Mouse (Mus musculus): ENCODE results near the gene Plppr2. TPM values are rescaled to one million over a fixed set of nuclear protein-coding genes. Genes with fewer than 3 reads are reported as not detected.

The Plppr2 gene
- total RNA-seq, 2 experiments from 2014 or later = 350 to 352 TPM

- DNase-seq (ENCODE audit: low spot score in 2 of 2) = no peak
These were observed 23.9 kb downstream of the Plppr2 start for GRCm38 (mm10) chr9:21960558-21961208.

- DNase-seq (ENCODE audit: low spot score in 2 of 2) = no peak
These were observed 24.6 kb downstream of the Plppr2 start for GRCm38 (mm10) chr9:21961366-21961980.

- no peak for DNase-seq (ENCODE audit: low spot score in 2 of 2)
These were observed 25.2 kb downstream of the Plppr2 start for GRCm38 (mm10) chr9:21962010-21962409.

GRCm38 (mm10) chr9:21962416-21963059 lies 25.7 kb downstream of the Plppr2 start:
- DNase-seq (ENCODE audit: low spot score in 2 of 2) = peak in 1 of 2 experiments; percentile 68

GRCm38 (mm10) chr9:21963417-21963816 lies 26.6 kb downstream of the Plppr2 start, which contains the start of gene Epor:
Gene Epor (minus strand): TSS chr9:21963506.
- DNase-seq (ENCODE audit: low spot score in 2 of 2) = no peak

GRCm38 (mm10) chr9:21968883-21969282 lies 32.0 kb downstream of the Plppr2 start:
- no peak for DNase-seq (ENCODE audit: low spot score in 2 of 2)

GRCm38 (mm10) chr9:21969304-21969703 lies 32.5 kb downstream of the Plppr2 start:
- DNase-seq (ENCODE audit: low spot score in 2 of 2) = no peak

GRCm38 (mm10) chr9:21976626-21977175 lies 39.9 kb downstream of the Plppr2 start:
- DNase-seq (ENCODE audit: low spot score in 2 of 2) = no peak

GRCm38 (mm10) chr9:21977331-21977730 lies 40.5 kb downstream of the Plppr2 start:
- no peak for DNase-seq (ENCODE audit: low spot score in 2 of 2)

- no peak for DNase-seq (ENCODE audit: low spot score in 2 of 2)
These were observed 41.1 kb downstream of the Plppr2 start for GRCm38 (mm10) chr9:21977972-21978371.

GRCm38 (mm10) chr9:21978398-21979128 lies 41.7 kb downstream of the Plppr2 start:
- DNase-seq (ENCODE audit: low spot score in 2 of 2) = no peak

GRCm38 (mm10) chr9:21983911-21984310 lies 47.1 kb downstream of the Plppr2 start:
- no peak for DNase-seq (ENCODE audit: low spot score in 2 of 2)

GRCm38 (mm10) chr9:21987592-21988342 lies 50.9 kb downstream of the Plppr2 start:
- DNase-seq (ENCODE audit: low spot score in 2 of 2) = no peak

- no peak for DNase-seq (ENCODE audit: low spot score in 2 of 2)
These were observed 51.7 kb downstream of the Plppr2 start for GRCm38 (mm10) chr9:21988421-21989101.

- DNase-seq (ENCODE audit: low spot score in 2 of 2) = no peak
These were observed 52.6 kb downstream of the Plppr2 start, which contains the start of gene Rgl3 for GRCm38 (mm10) chr9:21989230-21990110. Gene Rgl3 (minus strand): TSS chr9:21989446.

- DNase-seq (ENCODE audit: low spot score in 2 of 2) = no peak
These were observed 55.4 kb downstream of the Plppr2 start for GRCm38 (mm10) chr9:21992227-21992626.

- no peak for DNase-seq (ENCODE audit: low spot score in 2 of 2)
These were observed 59.5 kb downstream of the Plppr2 start for GRCm38 (mm10) chr9:21996178-21996867.

All from layer of hippocampus, postnatal 14 days (tissue).